Mouse (Mus musculus) spleen, adult 2 months (tissue): ENCODE measurements around the gene Cacng2.

ENCODE experiments used
- CTCF ChIP-seq: fragments of 200-500 bp; IDR thresholded peaks from 2 replicates; pipeline ENCODE4 v1.5.1; 2011; ENCODE audit warnings: mild to moderate bottlenecking, inconsistent platforms; ENCODE audit not compliant: insufficient read depth, insufficient read length, insufficient replicate concordance; ENCODE audit errors: extremely low read depth
- POLR2A ChIP-seq: fragments of 200-500 bp; IDR thresholded peaks from 2 replicates; pipeline ENCODE4 v1.6.1; 2011; ENCODE audit warnings: low read depth, low read length, inconsistent platforms

DNA sequence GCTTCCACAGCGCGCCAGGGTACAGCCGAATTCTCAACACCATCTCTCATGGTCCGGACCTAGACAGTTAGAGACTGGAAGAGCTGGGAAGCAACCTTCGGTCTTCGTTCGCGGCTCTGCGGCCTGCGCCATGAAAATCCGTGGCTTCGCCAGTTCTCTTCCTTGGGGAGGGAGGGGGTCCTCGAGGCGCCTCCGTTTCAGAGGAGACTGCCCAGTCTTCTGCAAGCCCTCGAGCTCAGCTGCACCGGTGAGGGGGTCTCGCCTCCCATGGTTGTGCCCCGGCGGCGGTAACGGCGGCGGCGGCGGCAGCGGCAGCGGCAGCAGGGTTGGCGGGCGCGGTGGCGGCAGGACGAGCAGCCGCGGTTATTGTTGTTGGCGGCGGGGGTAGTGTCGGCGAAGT is 580 bp downstream of the Cacng2 start:
- TF ChIP-seq POLR2A (no peak), CTCF (no peak)
